ENCODE assay signal across 1 mouse cellular context in genomic region chr1:193169856-193170255, GRCm38 (mm10).
TF ChIP-seq lines count a peak whose summit lies in the region.

No protein-coding gene starts in this region.

TF ChIP-seq in MEL, 35 proteins besides CTCF, POLR2A, EP300 and RAD21 (continued from another document):
- TF ChIP-seq ZNF384 (IDR thresholded peaks at IDR 0.05; ENCODE audit: low read depth, low read length) (no peak), RCOR1 (IDR thresholded peaks at IDR 0.05; ENCODE audit: low read depth, low read length) (no peak)
